Mouse (Mus musculus): Measurements from ENCODE around the gene Ube2e3. TPM values are rescaled to one million over a fixed set of nuclear protein-coding genes. Genes with fewer than 3 reads are reported as not detected.

Ube2e3 gene
- polyA plus RNA-seq, 2 experiments: 90.2 to 155 TPM

- WGBS: 87% methylated on average over 3 of the region's 3 CpGs
- Histone ChIP-seq H3K27me3 (ENCODE audit: control insufficient read depth, insufficient read depth, low read length) (no peaks in the 10 kb centered on the region), H3K9ac (ENCODE audit: low read depth, low read length, severe bottlenecking) (no peak overlapping the region), H3K4me3 (replicated peaks; ENCODE audit: low read length) (no peak overlapping the region), H3K9me3 (ENCODE audit: control insufficient read depth, low read length) (no peaks in the 10 kb centered on the region), H3K27ac (replicated peaks; ENCODE audit: low read depth, low read length) (no peak overlapping the region), H3K4me2 (replicated peaks; ENCODE audit: low read depth, low read length, severe bottlenecking) (no peak overlapping the region), H3K4me1 (ENCODE audit: control insufficient read depth, insufficient read depth, low read length) (peaks cover 3% of the 10 kb centered on the region; the same call in 1 of the 2 replicates), H3K36me3 (ENCODE audit: control insufficient read depth, insufficient read depth, low read length) (no peaks in the 10 kb centered on the region)
- DNase-seq (ENCODE audit: low spot score): no peak
- no peak for TF ChIP-seq POLR2A (IDR thresholded peaks at IDR 0.05; ENCODE audit: borderline replicate concordance, extremely low read depth, insufficient read depth, insufficient read length)
- no peak for ATAC-seq (ENCODE audit: low FRiP score, low read depth)
Measured at GRCm38 (mm10) chr2:78864116-78864515, 3.8 kb upstream of the Ube2e3 start.

- 59% methylated on average over 5 of the region's 5 CpGs for WGBS
Measured at GRCm38 (mm10) chr2:78864866-78865265, 3.1 kb upstream of the Ube2e3 start.

GRCm38 (mm10) chr2:78868511-78868854 is 559 bp downstream of the Ube2e3 start:
- H3K27ac ChIP-seq (replicated peaks; ENCODE audit: low read depth, low read length): peak overlapping the region; percentile 99
- H3K9ac ChIP-seq (ENCODE audit: low read depth, low read length, severe bottlenecking): peak overlapping the region; percentile 99
- H3K9me3 ChIP-seq (ENCODE audit: control insufficient read depth, low read length): no peaks in the 10 kb centered on the region
- WGBS: under 1% methylated on average over 22 of the region's 44 CpGs
- H3K4me3 ChIP-seq (replicated peaks; ENCODE audit: low read length): peak overlapping the region; percentile 76
- DNase-seq (ENCODE audit: low spot score): peak; percentile 77
- peak; percentile 44; the same call in 1 of the 2 replicates for TF ChIP-seq POLR2A (IDR thresholded peaks at IDR 0.05; ENCODE audit: borderline replicate concordance, extremely low read depth, insufficient read depth, insufficient read length)
- peaks cover 32% of the 10 kb centered on the region for H3K4me1 ChIP-seq (ENCODE audit: control insufficient read depth, insufficient read depth, low read length)
- no peaks in the 10 kb centered on the region for H3K27me3 ChIP-seq (ENCODE audit: control insufficient read depth, insufficient read depth, low read length)
- peak overlapping the region; percentile 74 for H3K4me2 ChIP-seq (replicated peaks; ENCODE audit: low read depth, low read length, severe bottlenecking)
- H3K36me3 ChIP-seq (ENCODE audit: control insufficient read depth, insufficient read depth, low read length): peaks cover 14% of the 10 kb centered on the region; the same call in 1 of the 2 replicates
- ATAC-seq (ENCODE audit: low FRiP score, low read depth): peak; percentile 81

More at GRCm38 (mm10) chr2:78864866-78865265, 3.1 kb upstream of the Ube2e3 start:
- H3K27ac ChIP-seq (replicated peaks; ENCODE audit: low read depth, low read length): no peak overlapping the region
- H3K36me3 ChIP-seq (ENCODE audit: control insufficient read depth, insufficient read depth, low read length): no peaks in the 10 kb centered on the region
- H3K27me3 ChIP-seq (ENCODE audit: control insufficient read depth, insufficient read depth, low read length): no peaks in the 10 kb centered on the region
- no peak overlapping the region for H3K4me3 ChIP-seq (replicated peaks; ENCODE audit: low read length)
- ATAC-seq (ENCODE audit: low FRiP score, low read depth) (no peak), DNase-seq (ENCODE audit: low spot score) (no peak)
- peaks cover 3% of the 10 kb centered on the region; the same call in 1 of the 2 replicates for H3K4me1 ChIP-seq (ENCODE audit: control insufficient read depth, insufficient read depth, low read length)
- no peaks in the 10 kb centered on the region for H3K9me3 ChIP-seq (ENCODE audit: control insufficient read depth, low read length)
- no peak overlapping the region for H3K9ac ChIP-seq (ENCODE audit: low read depth, low read length, severe bottlenecking)
- no peak for TF ChIP-seq POLR2A (IDR thresholded peaks at IDR 0.05; ENCODE audit: borderline replicate concordance, extremely low read depth, insufficient read depth, insufficient read length)
- no peak overlapping the region for H3K4me2 ChIP-seq (replicated peaks; ENCODE audit: low read depth, low read length, severe bottlenecking)

GRCm38 (mm10) chr2:78868951-78869720 is 1.2 kb downstream of the Ube2e3 start:
- peaks cover 36% of the 10 kb centered on the region for H3K4me1 ChIP-seq (ENCODE audit: control insufficient read depth, insufficient read depth, low read length)
- ATAC-seq (ENCODE audit: low FRiP score, low read depth): peak; percentile 93
- peak overlapping the region; percentile 99 for H3K27ac ChIP-seq (replicated peaks; ENCODE audit: low read depth, low read length)
- H3K9ac ChIP-seq (ENCODE audit: low read depth, low read length, severe bottlenecking): peak overlapping the region; percentile 99
- H3K27me3 ChIP-seq (ENCODE audit: control insufficient read depth, insufficient read depth, low read length): no peaks in the 10 kb centered on the region
- H3K4me2 ChIP-seq (replicated peaks; ENCODE audit: low read depth, low read length, severe bottlenecking): peak overlapping the region; percentile 74
- peak; percentile 85 for DNase-seq (ENCODE audit: low spot score)
- TF ChIP-seq POLR2A (IDR thresholded peaks at IDR 0.05; ENCODE audit: borderline replicate concordance, extremely low read depth, insufficient read depth, insufficient read length): no peak
- WGBS: 0% methylated on average over 12 of the region's 114 CpGs
- no peaks in the 10 kb centered on the region for H3K9me3 ChIP-seq (ENCODE audit: control insufficient read depth, low read length)
- H3K36me3 ChIP-seq (ENCODE audit: control insufficient read depth, insufficient read depth, low read length): peaks cover 14% of the 10 kb centered on the region; the same call in 1 of the 2 replicates
- H3K4me3 ChIP-seq (replicated peaks; ENCODE audit: low read length): peak overlapping the region; percentile 76

GRCm38 (mm10) chr2:78869721-78870442 is 2.0 kb downstream of the Ube2e3 start:
- peaks cover 14% of the 10 kb centered on the region; the same call in 1 of the 2 replicates for H3K36me3 ChIP-seq (ENCODE audit: control insufficient read depth, insufficient read depth, low read length)
- peak; percentile 31 for DNase-seq (ENCODE audit: low spot score)
- H3K4me2 ChIP-seq (replicated peaks; ENCODE audit: low read depth, low read length, severe bottlenecking): peak overlapping the region; percentile 74
- H3K27me3 ChIP-seq (ENCODE audit: control insufficient read depth, insufficient read depth, low read length): no peaks in the 10 kb centered on the region
- no peak for ATAC-seq (ENCODE audit: low FRiP score, low read depth)
- WGBS: under 1% methylated on average over 35 of the region's 35 CpGs
- peak overlapping the region; percentile 99 for H3K27ac ChIP-seq (replicated peaks; ENCODE audit: low read depth, low read length)
- H3K4me3 ChIP-seq (replicated peaks; ENCODE audit: low read length): peak overlapping the region; percentile 76
- H3K4me1 ChIP-seq (ENCODE audit: control insufficient read depth, insufficient read depth, low read length): peaks cover 39% of the 10 kb centered on the region
- peak overlapping the region; percentile 99 for H3K9ac ChIP-seq (ENCODE audit: low read depth, low read length, severe bottlenecking)
- no peaks in the 10 kb centered on the region for H3K9me3 ChIP-seq (ENCODE audit: control insufficient read depth, low read length)
- no peak for TF ChIP-seq POLR2A (IDR thresholded peaks at IDR 0.05; ENCODE audit: borderline replicate concordance, extremely low read depth, insufficient read depth, insufficient read length)
